Mouse (Mus musculus): ENCODE data around the gene Pxmp4.

Gene Pxmp4

DNA sequence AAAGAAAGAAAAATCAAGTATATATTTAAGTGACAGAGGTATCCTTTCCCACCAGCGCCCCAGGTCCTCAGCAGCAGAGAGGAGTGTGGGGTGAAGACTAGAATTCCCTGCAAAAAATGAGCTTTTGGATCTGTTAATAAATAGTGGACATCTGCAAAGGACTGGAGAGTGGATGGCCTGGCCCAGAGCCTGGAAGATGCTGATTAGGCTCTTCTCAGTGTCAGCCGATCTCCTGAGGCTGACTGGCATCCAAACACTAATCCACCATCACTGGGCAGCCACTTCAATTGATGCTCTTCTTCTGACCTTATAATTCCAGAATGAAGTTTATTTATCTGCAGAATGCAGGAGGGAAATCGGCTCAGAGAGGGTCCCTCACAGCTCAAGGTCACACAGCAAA lies 30.5 kb downstream of the Pxmp4 start:
- no peak for DNase-seq (ENCODE audit: low spot score)

DNA sequence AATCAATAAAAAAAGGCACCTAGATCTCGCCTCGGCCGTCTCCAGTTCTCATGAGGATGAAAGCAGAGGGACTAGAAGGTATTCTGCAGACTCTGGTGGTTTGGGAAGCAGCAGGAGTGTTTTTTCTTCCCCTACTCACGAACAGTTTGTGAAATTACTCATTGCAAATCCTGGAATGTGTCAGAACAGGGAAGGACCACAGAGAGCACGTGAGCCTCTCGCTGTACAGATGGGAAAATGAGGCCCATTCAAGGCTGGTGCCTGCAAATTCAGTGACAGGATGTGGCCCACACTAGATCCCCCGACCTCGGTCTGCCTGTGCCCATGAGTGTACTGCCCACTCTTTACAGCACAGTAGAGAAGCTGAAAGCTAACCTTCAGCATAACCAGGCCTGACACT lies 31.5 kb downstream of the Pxmp4 start:
- no peak for DNase-seq (ENCODE audit: low spot score)

DNA sequence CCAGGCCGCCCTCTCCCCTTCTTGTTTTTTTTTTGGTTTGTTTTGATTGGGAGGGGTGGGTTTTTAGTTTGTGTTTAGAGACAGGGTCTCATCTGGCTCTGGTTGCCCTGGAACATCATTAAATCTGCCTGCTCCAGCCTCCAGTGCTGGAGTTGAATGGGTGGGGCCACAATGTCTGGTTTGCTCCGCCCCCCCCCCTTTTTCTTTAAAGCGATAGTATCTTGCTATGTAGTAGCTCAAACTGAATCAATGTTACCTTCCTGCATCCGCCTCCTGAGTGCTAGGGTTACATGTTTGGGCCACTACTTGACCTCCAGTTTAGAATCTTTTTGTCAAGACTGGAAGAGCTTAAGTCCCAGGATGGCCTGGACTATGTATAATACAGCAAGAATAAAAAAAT lies 32.2 kb downstream of the Pxmp4 start:
- DNase-seq (ENCODE audit: low spot score) = no peak

DNA sequence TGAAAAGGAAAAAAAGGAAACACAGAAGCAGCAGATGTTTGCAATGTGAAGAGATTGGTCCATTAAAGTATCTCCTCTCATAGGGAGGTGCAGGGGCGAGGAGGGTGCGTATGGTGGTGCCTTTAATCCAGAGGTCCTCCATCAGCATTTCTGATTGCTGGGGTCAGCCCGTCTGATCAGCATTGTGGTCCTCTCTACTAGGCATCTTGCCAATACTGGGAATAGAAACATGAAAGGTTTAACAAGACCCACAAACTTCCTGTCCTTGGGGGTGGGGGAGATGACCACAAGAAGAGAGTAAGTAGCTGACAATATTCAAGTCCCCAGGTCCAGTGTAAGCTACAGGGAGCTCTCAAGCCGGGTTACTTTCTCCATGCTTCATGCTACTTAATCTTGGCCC lies 32.8 kb downstream of the Pxmp4 start:
- no peak for DNase-seq (ENCODE audit: low spot score)

DNA sequence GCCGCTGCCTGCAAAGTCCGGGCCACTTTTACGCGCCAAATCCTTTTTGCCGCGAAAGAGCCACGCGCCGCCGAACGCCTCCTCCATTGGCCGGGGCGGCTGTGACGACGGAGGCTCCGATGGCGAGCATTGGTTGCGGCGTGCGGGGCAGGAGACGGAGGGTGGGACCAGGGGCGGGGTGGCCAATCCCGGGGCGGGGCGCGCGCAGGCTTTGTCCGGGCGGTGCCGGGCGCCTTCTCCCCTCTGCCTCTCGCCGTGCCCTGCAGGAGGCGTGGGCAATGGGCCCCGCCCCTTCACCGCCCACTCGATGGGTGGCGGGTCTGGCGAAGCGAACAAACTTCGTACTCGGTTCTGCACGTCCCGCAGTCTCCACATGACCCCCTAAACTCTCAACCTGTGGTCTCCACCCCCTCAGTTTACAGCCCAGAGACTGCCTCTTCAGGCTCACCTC lies 33.6 kb downstream of the Pxmp4 start, which contains the start of gene E2f1:
E2f1 (minus strand) TSS at position 57 of the 451 bp plus-strand sequence.
- peak; percentile 87 for DNase-seq (ENCODE audit: low spot score)

DNA sequence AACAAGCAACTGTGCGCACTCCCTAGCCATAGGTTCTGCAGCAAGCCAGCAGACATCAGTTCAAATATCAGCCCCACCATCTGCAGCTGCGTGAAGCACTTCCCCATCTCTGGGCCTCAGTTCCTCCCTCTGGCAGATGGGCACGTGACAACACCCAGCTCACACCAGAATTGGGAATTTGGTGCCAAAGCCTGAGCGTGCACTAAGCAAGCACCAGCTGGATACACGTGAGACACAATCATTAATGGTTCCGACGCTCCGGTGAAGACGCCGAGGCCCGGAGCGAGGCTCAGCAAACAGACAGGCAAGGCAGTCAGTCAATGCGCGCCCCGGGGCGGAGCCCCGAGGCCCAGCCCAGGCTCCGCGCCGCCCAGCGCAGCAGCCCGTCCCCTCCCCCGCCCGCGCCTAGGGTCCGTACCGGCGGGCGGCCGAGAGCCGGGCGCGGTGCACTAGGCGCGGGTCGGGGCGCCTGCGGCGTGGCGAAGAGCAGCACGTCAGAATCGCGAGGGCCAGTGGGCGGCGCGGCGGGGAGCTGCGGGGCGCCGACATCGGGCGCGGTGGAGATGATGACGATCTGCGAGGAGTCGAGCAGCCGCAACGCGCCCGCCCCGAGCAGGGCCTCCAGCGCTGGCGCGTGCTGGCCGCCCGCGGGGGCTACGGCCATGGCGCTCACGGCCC lies 34.3 kb downstream of the Pxmp4 start:
- no peak for DNase-seq (ENCODE audit: low spot score)

DNA sequence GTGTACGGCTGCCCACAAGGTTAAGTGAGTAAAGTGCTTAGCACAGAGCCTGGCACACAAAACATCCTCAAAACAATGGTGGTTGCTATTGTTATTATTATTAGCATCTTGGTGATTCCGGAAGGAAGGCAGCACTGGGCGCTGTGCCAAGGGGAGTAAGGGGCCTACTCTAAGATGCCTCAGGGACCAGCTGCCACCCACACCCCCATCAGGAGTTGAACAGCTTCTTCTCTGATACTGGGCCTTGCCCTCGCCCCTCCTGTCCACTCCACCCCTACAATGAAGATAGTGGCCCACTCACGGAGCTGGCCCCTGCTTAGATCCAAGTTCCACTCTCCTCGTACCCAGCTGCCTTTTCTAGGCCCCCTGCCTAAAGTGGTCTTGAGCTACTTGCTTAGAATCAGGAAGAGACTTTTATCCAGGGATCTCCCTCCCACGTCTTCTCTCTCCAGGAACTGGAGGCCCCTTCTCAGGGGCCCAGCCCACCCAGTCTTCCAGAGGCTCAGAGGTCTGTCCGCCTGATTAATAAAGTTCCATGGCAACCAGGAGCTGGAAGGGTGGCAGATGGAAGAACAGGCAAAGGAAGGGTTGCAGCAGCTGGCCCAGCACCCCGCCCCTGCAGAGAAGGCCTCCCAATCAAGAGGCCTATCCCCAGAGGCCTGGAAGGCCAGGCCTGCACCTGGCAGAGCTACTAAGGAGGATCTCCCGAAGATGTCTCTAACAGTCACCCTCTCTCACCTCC lies 35.0 kb downstream of the Pxmp4 start:
- no peak for DNase-seq (ENCODE audit: low spot score)

DNA sequence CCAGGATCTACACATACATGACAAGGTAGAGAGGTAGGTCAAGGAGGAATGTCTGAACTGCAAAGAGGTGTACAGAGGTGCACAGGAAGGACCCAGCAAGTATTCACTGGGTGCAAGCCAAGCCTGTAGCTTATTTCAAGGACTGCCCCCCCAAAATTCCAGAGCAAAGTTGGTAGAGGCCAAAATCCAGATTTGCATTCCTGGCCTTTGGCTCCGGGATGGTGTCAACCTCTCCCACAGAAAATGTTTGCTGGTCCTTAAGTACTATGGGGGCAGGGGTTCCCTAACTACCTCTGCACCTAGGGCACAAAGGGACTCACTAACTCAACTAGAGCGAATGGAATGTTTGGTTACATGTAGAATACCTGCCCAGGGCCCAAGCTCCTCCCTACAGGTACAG lies 35.7 kb downstream of the Pxmp4 start:
- DNase-seq (ENCODE audit: low spot score) = no peak

DNA sequence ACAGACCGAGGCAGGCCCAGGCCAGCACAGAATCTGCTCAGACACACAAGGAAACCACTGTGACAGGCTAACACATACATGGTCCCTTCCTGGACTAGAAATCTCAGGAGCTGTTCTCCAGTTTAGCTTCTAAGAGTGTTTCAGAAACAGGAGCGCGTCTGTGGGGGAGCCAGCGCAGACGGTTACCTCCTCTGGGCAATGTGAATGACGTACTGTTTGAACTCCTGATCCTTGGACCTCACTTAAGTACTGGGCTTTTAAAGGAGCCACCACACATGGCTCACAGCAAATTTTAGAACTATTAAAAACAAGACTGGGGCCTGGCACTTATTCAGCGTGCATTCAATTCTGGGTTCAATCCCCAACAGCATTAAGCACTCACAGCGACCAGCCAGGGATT lies 36.9 kb downstream of the Pxmp4 start:
- no peak for DNase-seq (ENCODE audit: low spot score)

DNA sequence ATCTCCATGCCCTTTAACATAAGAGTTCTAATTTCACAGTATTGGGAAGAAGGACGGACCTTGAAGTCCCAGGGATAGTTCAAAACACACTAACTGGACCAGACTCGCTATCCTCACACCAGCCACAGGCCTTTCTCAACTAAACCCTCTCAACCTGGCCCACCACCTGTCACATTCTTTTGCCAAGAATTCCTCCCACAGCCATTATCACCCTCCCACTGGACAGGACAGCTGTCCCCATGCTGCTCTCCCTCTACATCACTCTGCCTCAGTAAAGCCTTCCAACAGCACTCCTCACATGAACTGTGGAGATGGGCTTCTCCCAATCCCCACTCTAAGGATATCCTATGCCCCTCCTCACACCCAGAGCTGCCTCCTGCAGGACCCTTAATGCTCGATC lies 37.9 kb downstream of the Pxmp4 start:
- no peak for DNase-seq (ENCODE audit: low spot score)

DNA sequence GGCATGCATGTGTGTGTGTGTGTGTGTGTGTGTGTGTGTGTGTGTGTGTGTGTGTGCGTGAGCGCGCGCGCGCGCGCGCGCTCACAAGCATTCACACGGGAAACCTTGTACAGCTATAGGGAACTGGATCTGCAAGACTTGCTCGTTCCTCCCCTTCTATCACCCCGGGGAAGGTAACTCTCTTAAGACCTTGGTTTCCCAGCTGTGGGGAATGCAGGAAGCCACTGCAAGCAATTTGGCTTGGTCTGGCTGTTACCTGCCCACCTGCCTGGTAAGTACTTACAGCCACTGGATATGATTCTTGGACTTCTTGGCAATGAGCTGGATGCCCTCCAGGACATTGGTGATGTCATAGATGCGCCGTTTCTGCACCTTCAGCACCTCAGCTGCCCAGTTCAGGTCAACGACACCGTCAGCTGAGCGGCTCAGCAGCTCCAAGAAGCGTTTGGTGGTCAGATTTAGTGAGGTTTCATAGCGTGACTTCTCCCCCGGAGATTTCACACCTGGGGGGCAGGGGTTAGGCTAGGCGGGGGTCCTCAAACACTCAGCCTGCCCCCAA lies 39.8 kb downstream of the Pxmp4 start:
- DNase-seq (ENCODE audit: low spot score) = no peak

DNA sequence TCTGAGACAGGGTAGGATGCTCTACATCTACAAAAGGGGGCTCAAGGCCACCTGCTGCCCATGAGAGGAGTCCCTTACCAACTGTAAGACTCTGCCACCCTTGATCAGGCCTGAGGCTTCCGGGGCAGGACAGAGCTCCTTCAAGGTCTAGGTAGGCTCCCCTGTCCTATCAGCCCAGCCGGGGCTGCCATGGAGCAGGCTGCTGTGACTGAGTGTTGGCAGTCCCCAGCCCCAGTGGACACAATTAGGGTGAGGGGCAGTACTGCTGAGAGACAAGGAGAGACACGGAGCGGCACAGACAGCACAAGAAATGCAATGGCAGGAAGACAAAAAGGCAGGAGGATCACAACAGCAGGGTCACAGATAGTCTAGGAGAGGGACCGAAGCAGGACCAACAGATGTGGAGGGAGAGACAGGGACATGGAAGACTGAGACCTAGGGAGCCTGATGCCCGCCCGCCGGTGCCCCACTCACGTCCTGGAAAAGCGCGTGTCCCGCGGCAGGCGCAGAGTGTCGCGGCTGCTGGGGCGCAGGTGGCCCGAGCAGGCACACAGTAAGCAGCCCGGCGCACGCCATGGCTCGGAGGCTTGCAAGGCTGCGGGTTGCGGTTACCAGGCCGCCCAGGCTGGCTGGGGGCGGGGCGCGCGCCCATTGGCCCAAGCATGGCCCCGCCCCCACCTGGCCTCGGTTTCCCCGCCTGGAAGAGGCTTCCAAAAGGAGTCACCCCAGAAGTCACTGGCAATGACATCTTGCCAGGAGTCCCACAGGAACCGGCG lies 45.1 kb downstream of the Pxmp4 start, which contains the start of gene Necab3:
Necab3 (minus strand) TSS at position 627 of the 776 bp plus-strand sequence.
- DNase-seq (ENCODE audit: low spot score) = no peak

DNA sequence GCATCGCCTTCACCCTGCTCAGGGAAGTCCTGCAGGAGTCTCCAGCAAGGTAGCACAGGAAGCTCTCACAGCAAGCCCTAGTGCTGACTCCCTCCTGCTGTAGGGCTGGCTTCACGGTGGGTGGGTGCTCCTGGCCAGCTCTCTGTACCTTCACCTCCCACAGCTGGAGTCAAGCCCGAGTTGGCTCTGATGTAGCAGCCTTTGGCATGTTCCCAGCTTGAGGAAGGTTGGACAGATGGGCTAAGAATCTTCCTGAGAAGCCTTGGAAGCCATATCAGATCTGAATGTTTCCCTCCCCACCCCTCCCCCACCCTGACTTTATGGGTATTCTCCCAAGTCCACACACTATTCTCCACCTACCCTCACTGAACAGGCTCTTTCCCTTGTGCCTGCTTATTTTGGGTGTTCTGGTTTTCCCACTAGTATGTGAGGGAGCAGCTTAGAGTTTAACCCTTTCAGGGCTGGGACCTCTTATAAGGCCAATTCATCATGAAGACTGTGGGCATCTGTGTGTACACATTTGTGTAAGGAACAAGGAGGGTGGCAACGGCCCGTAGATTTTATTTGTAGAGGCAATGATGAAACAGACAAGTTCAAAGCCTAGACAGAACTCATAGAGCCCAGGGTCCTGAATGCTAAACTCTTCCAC lies 46.2 kb downstream of the Pxmp4 start:
- DNase-seq (ENCODE audit: low spot score) = no peak

DNA sequence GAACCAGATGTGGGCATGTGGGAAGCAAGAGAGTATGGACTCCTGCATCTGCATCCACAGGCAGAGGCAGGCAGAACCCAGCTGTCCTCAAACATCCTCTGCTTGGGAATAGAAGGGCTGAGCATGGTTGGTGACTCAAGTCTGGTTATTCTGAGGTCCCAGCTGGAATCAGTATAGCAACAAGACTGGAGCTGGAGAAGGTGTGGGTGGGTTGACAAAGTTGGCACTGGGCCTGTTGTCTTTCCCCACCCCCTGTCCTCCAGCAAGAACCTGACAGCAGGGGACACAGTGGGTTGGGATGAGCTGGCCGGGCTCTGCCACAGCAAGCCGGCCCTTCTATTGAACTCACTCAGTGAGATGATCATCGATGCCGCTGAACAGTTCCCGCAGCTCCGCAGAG lies 48.3 kb downstream of the Pxmp4 start:
- DNase-seq (ENCODE audit: low spot score) = no peak

DNA sequence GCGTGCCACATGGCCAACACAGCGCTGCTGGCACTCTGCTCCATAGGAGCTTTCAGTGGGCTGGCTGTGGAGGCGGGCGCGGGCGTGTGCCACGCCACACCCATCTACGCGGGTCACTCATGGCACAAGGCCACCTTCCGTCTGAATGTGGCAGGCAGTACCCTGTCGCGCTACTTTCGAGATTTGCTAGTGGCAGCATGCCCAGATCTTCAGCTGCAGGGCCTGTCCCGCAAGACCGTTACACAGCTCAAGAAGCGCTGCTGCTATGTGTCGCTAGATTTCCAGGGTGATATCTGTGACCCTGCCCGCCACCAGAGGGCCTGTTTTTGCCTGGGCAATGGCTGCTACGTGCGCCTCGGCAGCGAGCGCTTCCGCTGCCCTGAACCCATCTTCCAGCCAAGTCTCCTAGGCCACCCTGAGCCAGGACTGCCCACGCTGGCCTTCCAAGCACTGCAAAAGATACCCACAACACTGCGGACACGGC lies 51.0 kb downstream of the Pxmp4 start:
- DNase-seq (ENCODE audit: low spot score) = peak; percentile 48

DNA sequence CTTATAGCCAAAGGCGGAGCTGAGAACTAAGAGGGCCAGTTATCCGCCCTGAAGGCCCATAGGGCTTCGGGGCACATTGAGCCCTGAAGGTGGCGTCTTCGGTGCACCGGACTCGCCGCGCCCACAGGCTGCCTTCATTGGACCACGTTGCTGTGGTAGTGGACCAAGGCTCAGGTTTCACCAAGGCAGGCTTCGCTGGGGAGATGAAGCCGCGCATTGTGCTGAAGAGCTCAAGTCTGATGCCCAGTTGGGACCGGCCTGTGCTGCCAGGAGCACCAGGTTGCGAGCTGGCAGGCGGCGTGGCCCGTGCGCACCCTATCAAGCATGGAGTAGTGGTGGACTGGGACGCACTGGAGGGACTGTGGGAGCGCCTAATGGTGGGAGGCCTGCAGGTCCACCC lies 51.6 kb downstream of the Pxmp4 start:
- no peak for DNase-seq (ENCODE audit: low spot score)

DNA sequence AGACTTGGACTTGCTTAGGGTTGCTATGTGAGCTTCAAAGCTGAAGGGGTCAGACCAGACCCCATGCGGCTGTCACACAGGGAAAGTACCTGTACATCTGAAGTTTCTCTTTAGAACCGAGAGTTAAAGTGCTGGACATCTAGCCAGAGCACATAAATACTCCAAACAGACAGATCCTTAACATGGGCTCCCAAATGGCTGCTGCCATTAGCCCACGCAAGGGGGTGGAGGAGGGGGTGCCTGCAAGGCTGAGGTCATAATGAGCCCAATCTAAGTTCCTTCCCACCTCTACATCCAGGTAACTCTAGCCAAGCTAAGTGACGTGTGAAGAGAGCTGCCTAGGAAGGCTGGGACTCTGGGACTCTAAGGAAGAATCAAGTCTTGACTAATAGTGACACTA lies 52.0 kb downstream of the Pxmp4 start, which contains the start of gene Actl10:
Actl10 (plus strand) TSS at position 301 of the 400 bp plus-strand sequence.
- no peak for DNase-seq (ENCODE audit: low spot score)

DNA sequence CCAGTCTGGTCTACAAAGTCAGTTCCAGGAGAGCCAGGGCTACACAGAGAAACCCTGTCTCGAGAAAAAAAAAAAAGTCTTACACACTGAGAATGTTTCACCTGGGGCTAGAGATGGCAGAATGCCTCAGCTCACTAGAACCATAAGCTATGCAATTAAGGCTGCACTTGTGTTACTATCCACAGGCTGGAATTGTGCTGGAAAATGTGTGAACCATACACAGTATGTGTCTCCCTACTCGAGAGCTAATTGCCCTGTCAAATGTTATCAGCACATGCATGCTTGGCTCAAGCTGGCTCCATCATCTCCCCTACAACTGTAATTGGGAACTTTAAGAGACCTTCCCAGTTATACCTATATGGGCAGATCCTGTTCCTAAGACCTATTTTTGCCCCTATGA lies 52.6 kb downstream of the Pxmp4 start:
- DNase-seq (ENCODE audit: low spot score) = no peak

DNA sequence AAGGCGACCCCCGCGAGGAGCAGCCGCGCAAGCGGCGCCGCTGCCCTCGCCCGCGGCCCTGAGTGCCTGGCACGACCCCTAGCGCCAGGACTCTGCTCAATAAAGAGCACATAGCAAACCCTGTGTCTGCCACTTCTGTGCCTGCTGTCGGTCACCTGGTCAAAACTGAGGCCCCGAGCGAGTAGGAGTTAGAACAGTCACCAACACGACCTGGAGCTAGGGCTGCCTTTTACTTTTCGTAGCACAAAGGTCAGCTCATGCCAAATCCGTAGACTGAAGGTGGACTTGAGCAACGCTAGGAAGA lies 53.7 kb downstream of the Pxmp4 start:
- DNase-seq (ENCODE audit: low spot score) = no peak

DNA sequence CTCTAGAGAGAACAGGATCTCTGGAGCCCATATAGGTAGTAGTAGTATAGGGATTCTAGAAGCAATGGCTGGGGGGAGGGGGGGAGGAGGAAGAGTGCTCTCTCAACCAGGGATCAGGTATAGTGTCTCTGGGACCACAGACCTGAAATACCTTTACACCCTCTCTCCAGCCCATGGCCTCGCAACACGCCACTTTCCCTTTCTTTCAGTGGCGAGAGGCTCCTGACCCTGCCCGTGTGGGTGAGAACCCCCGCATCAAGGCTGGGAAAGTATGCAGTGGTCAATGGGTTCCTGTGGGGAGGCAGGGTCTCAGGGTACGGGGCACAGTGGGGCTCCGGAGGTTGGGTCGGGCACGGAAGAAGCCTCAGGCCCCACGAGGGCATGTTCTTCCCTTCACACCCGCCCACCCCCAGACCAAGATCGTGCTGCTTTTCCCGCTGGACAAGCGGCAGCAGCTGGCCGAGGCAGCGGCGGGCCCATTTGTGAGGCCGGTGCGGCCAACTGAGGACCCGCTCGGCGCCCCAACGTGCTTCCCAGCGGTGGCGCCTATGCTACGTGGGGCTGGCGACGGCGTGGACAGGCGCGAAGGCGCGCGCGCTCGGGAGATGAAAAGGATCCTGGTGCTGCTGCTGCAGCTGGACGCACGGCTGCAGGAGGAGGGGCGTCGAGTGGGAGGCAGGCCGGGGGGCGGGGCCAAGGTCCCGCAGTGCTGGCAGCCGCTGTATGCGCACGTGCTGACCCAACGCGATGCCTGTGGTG lies 54.2 kb downstream of the Pxmp4 start:
- peak; percentile 55 for DNase-seq (ENCODE audit: low spot score)

DNA sequence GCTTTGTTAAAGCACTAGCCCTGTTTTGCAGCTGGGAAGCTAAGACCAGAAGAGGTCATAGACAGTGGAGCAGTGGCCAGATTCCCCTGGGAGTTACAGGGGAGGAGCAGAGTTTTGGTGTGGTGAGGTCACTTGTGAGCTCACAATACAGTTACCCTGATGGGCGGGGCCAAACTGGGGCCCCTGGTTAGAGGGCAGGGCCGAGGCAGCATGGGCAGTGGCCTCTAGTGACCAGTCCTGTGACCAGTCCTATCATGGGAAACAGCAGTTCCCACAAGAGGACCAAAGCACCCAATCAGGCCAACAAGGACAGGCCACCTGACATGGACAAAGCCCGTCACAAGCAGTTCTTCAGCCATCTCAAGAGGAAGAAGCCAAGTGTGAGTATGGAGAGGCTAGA lies 54.8 kb downstream of the Pxmp4 start:
- no peak for DNase-seq (ENCODE audit: low spot score)
